Mouse (Mus musculus): ENCODE data around the gene L2hgdh. TPM values are rescaled to one million over a fixed set of nuclear protein-coding genes. Genes with fewer than 3 reads are reported as not detected.

L2hgdh gene
- total and polyA plus RNA-seq, 2 experiments from 2014 or later = 8.5 to 13.3 TPM

DNA sequence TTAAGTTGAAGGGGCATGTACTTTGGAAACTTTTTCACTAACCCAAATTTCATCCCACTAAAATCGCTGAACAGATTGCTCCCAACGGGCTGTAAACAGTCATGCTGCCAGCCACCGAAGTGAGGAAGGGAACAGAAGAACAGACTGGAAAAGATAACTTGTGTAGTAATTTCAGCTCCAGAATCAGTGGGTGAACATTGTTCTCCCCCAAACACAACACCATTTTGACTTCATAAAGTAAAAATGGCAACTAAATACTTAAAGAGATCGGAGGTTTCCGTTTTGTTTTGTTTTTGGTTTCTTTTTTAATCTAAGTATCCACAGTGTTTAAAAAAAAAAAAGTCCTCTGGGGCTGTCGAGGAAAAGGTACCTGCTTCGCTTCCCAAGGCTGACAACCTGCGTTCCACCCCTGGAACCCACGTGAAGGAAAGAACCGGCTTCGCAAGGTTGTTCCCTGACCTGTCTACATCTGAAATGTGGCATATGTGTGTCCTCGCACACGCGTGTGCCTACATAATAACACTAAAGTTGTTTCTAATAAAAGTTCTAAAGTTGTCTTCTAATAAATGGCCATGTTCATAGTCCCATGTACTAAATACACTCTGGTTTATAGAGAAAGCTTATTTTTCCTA, 41.8 kb downstream of the L2hgdh start:
- H3K4me2 ChIP-seq (ENCODE audit: low read depth) = peak overlapping the region; percentile 74
- 0 out of 2 replicates have a peak overlapping the region, but pooled peaks have one; percentile 88 for H3K4me3 ChIP-seq (ENCODE audit: low read depth, low read length)
- H3K9me3 ChIP-seq (ENCODE audit: low read length) = no peaks in the 10 kb centered on the region
- no peak overlapping the region for H3K9ac ChIP-seq
- H3K4me1 ChIP-seq (ENCODE audit: insufficient read depth) = no peaks in the 10 kb centered on the region
- TF ChIP-seq CTCF (IDR thresholded peaks at IDR 0.05; ENCODE audit: low read depth) = no peak
- peak; percentile 43 for DNase-seq
- H3K27ac ChIP-seq (ENCODE audit: low read depth, low read length) = no peak overlapping the region
- H3K36me3 ChIP-seq (ENCODE audit: insufficient read depth) = no peaks in the 10 kb centered on the region
- no peak for ATAC-seq
- no peaks in the 10 kb centered on the region for H3K27me3 ChIP-seq (ENCODE audit: insufficient read depth, low read length)
- 45% methylated on average over 14 of the region's 14 CpGs for WGBS

DNA sequence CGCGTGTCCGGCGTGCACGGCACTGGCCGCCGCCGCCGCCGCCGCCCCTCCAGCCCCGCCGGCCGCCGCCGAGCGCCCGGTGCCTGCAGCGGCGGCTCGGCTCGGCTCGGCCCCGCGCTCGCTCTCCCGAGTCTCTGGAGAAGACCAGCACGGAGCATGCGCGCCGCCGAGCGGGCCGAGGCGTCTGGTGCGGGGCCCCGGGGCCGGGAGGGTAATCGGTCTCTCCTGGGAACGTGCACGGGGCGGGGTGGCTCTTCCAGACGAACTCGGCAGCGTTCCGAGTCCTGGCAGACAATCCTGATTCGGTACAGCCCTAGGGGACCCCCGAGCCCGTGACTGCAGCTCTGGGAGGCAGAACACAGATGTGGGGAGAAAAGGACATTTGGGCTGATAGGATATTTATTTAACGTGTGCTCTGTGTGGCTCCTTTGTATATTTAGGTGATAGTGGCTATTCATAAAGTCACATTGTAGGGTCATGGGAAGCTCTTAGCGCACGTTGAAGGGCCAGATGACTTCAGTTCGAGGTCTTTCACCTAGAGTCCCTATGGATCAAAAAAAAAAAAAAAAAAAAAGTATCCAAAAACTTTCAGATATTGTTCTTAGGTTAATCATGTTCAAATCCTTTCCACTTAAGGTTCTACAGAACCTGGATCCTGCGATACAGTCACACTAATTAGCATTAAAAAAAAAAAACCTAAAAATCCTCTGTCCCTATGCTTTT, 42.4 kb downstream of the L2hgdh start:
- Histone ChIP-seq H3K4me3 (ENCODE audit: low read depth, low read length) (peak overlapping the region; percentile 88), H3K27me3 (ENCODE audit: insufficient read depth, low read length) (no peaks in the 10 kb centered on the region), H3K9ac (peak overlapping the region; percentile 92), H3K27ac (ENCODE audit: low read depth, low read length) (peak overlapping the region; percentile 94), H3K36me3 (ENCODE audit: insufficient read depth) (no peaks in the 10 kb centered on the region), H3K4me2 (ENCODE audit: low read depth) (peak overlapping the region; percentile 74), H3K9me3 (ENCODE audit: low read length) (no peaks in the 10 kb centered on the region), H3K4me1 (ENCODE audit: insufficient read depth) (no peaks in the 10 kb centered on the region)
- DNase-seq (peak; percentile 85), ATAC-seq (peak; percentile 90)
- TF ChIP-seq CTCF (IDR thresholded peaks at IDR 0.05; ENCODE audit: low read depth) = no peak
- under 1% methylated on average over 54 of the region's 54 CpGs for WGBS

DNA sequence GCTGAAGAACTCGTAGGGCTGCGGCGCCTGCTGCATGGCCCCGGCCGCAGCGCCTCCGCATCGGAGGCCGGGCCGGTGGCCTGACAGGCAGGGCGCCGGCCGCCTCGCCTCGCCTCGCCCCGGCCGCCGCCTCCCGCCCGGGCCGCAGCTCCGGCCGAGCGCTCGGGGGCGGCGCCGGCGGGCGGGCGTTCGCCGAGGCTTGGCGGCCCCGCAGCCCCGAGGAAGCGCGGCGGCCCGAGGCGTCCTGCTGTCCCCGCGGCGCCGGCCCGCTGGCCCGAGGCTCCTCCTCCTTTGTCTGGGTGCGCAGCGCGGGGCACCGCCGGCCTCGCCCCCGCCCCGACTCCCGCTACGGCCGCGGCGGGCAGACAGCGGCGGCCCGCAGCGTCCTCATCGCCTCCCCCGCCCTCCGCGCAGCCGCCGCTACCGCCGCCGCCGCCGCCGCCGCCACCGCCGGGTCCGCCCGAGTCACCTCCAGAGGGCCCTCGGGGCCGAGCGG, 43.1 kb downstream of the L2hgdh start, which contains the start of gene Sos2:
Gene Sos2, minus strand, starts transcription at position 287 of the 496 bp plus-strand sequence.
- H3K4me3 ChIP-seq (ENCODE audit: low read depth, low read length) = peak within 1 kb of the TSS; percentile 88
- ATAC-seq (no peak; the same call in 1 of the 2 replicates), DNase-seq (peak; percentile 39)
- H3K36me3 ChIP-seq (ENCODE audit: insufficient read depth) = no peaks in the 10 kb centered on the region
- no peaks in the 10 kb centered on the region for H3K9me3 ChIP-seq (ENCODE audit: low read length)
- H3K4me2 ChIP-seq (ENCODE audit: low read depth) = peak within 1 kb of the TSS; percentile 74
- H3K9ac ChIP-seq = peak within 1 kb of the TSS; percentile 92
- 0% methylated on average over 22 of the region's 85 CpGs for WGBS
- no peak for TF ChIP-seq CTCF (IDR thresholded peaks at IDR 0.05; ENCODE audit: low read depth)
- H3K4me1 ChIP-seq (ENCODE audit: insufficient read depth) = no peaks in the 10 kb centered on the region
- peak within 1 kb of the TSS; percentile 94 for H3K27ac ChIP-seq (ENCODE audit: low read depth, low read length)
- no peaks in the 10 kb centered on the region for H3K27me3 ChIP-seq (ENCODE audit: insufficient read depth, low read length)

DNA sequence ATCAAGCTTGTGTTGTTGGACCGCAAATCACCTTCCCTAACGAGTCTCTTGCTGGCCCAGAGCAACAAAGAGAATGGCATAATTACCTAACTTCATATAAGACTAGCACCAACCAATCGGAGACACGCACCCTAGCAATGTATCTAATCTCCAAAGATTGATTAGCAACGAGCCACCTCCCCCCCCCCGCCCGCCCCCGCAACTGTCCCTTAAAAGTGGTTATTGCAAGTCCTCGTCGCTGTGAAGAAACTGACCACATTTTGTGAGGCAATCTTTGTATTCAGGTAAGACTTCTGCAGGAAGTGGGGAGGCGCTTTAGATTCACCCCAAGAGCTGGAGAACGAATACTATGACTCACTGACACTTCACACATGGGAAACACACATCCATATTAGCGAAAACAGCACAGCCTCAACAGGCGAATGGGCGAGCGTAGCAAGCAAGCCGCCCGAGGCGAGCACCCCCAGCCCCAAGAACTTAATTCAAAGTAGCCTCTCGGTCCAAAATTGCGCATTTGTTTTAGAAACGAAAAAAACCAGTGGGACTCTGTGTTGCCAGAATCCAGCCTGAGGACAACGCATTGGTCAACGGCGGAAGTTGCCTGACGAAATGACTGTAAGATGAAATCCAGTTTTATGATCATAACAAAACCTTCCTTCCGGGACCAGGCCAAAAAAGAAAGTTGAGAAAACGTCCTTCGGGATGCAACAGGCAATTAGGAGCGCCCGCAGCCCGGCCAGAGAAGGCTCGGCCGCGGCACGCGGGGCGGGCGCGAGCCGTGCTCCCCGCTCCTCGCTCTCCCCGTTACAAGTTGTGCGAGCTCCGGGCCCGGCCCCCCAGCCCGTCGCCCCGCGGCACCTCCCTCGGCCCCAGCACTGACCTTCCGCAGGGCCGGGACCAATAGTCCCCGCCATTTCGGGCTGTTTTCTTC, 43.8 kb downstream of the L2hgdh start:
- Histone ChIP-seq H3K4me3 (ENCODE audit: low read depth, low read length) (peak overlapping the region; percentile 88), H3K27ac (ENCODE audit: low read depth, low read length) (peak overlapping the region; percentile 94), H3K4me2 (ENCODE audit: low read depth) (peak overlapping the region; percentile 74), H3K9ac (peak overlapping the region; percentile 92), H3K36me3 (ENCODE audit: insufficient read depth) (no peaks in the 10 kb centered on the region), H3K27me3 (ENCODE audit: insufficient read depth, low read length) (no peaks in the 10 kb centered on the region), H3K4me1 (ENCODE audit: insufficient read depth) (no peaks in the 10 kb centered on the region), H3K9me3 (ENCODE audit: low read length) (no peaks in the 10 kb centered on the region)
- DNase-seq = peak; percentile 45
- ATAC-seq = peak; percentile 36
- 1% methylated on average over 55 of the region's 56 CpGs for WGBS
- no peak for TF ChIP-seq CTCF (IDR thresholded peaks at IDR 0.05; ENCODE audit: low read depth)

DNA sequence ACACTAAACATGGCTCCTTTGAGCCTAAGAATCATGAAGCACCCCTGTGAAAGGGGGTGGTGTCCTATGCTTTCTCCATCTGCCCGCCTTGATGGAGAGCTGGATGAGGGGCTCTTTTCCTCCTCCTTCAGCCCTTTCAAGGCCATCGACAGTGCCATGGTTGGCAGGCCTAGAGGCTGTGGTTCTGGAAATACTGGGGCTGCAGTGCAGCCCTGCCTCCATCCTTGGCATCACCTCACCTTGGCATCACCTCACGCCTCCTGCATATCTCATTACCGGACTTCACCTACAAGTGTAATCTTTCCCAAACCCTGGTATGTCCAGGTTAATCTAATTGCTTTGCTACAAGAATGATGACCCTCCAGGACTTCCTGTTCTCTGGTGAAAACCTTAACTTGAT, 48.5 kb downstream of the L2hgdh start:
- no peak for TF ChIP-seq CTCF (IDR thresholded peaks at IDR 0.05; ENCODE audit: low read depth)
- no peaks in the 10 kb centered on the region for H3K36me3 ChIP-seq (ENCODE audit: insufficient read depth)
- H3K9ac ChIP-seq = no peak overlapping the region
- no peak for DNase-seq
- no peak overlapping the region for H3K4me3 ChIP-seq (ENCODE audit: low read depth, low read length)
- H3K4me1 ChIP-seq (ENCODE audit: insufficient read depth) = no peaks in the 10 kb centered on the region
- H3K9me3 ChIP-seq (ENCODE audit: low read length) = no peaks in the 10 kb centered on the region
- H3K27ac ChIP-seq (ENCODE audit: low read depth, low read length) = no peak overlapping the region
- ATAC-seq = no peak
- H3K27me3 ChIP-seq (ENCODE audit: insufficient read depth, low read length) = no peaks in the 10 kb centered on the region
- no peak overlapping the region for H3K4me2 ChIP-seq (ENCODE audit: low read depth)
- WGBS = 88% methylated on average over 4 of the region's 4 CpGs

DNA sequence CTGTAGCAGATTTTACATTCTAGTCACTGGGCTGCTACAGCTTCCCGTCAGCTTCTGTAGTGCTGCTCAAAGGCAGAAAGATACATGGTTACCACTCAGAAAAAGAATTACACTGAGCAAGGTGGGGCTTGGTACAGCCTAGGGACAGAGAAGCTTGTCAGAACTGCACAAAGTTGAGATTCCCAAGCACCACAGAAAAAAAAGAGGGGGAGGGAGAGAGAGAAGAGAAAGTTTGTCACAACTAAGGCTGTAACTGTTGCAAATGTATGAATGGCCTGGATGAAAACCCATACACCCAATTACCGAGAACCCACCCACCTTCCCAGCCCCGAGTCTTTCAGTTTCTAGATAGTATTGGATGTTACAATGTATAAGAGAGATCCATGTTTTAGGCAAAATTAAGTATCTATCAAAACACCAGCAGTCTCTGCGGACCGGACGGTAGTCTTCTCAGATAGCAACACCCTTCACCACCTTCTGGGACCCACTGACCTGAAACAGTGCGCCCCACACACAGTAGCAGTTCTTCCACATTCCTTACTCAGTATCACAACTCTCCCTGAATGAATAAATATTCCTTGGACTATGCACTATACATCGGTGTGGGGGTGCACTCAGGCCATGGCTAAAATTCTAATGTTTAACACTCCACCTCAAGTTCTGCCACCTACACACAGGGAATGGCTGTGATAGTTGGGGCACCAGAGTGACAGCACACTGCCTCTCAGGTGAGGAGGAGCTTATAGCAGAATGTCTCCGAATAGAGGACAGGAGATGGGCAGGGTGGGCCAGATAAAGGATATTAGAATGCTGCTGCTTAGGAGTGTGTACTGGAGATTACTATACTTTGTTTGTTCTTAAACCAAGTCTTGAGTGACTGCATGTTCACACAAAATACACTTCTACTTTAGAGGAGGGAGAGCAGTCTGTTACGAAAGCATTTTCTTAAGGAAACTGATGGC, 49.8 kb downstream of the L2hgdh start:
- Histone ChIP-seq H3K9ac (no peak overlapping the region), H3K9me3 (ENCODE audit: low read length) (no peaks in the 10 kb centered on the region), H3K4me2 (ENCODE audit: low read depth) (no peak overlapping the region), H3K27me3 (ENCODE audit: insufficient read depth, low read length) (no peaks in the 10 kb centered on the region), H3K4me1 (ENCODE audit: insufficient read depth) (no peaks in the 10 kb centered on the region), H3K4me3 (ENCODE audit: low read depth, low read length) (no peak overlapping the region), H3K27ac (ENCODE audit: low read depth, low read length) (no peak overlapping the region), H3K36me3 (ENCODE audit: insufficient read depth) (no peaks in the 10 kb centered on the region)
- DNase-seq (no peak), ATAC-seq (no peak)
- 83% methylated on average over 10 of the region's 10 CpGs for WGBS
- no peak for TF ChIP-seq CTCF (IDR thresholded peaks at IDR 0.05; ENCODE audit: low read depth)

Data from forebrain, postnatal 0 days (tissue).